Mouse (Mus musculus) urinary bladder, adult 2 months (tissue): ENCODE results near the gene Sdhaf4. TPM values are rescaled to one million over a fixed set of nuclear protein-coding genes. Genes with fewer than 3 reads are reported as not detected.
A peak's percentile ranks its signal among the peaks of the same experiment; 100 is the strongest.
"Not testable (repeated sequence)": the region's sequence is repeated elsewhere in the genome, so short reads cannot be mapped to it uniquely, and the experiment has no call there.

Experiments used
- DNase-seq: peaks from one replicate; pipeline ENCODE4 v3.0.0; 2022; ENCODE audit warnings: low spot score
- polyA plus RNA-seq: library from polyadenylated mRNA; depleted of rRNA; stranded (reverse); fragments of >200 nt; gene quantifications from 2 replicates; pipeline ENCODE4 v1.2.3, GENCODE M21; 2012; rRNA removed

Sdhaf4 gene
- 46.5 and 48.1 TPM in 2 replicates for polyA plus RNA-seq

- peak; percentile 95 for DNase-seq
Measured at GRCm38 (mm10) chr1:24005070-24005804, at the start of gene Sdhaf4. TSS of gene Sdhaf4 (minus strand) at chr1:24005656.

GRCm38 (mm10) chr1:24046730-24047510, 41.5 kb upstream of the Sdhaf4 start:
- no peak for DNase-seq

GRCm38 (mm10) chr1:24045627-24046026, 40.2 kb upstream of the Sdhaf4 start:
- no peak for DNase-seq

- DNase-seq, result no peak
Measured at GRCm38 (mm10) chr1:24043007-24043406, 37.6 kb upstream of the Sdhaf4 start.

GRCm38 (mm10) chr1:24033759-24034423, 28.4 kb upstream of the Sdhaf4 start:
- no peak for DNase-seq

GRCm38 (mm10) chr1:24010821-24011220, 5.4 kb upstream of the Sdhaf4 start:
- DNase-seq, result no peak

- no peak for DNase-seq
Measured at GRCm38 (mm10) chr1:24010016-24010415, 4.6 kb upstream of the Sdhaf4 start.

- DNase-seq, result no peak
Measured at GRCm38 (mm10) chr1:24007621-24008020, 2.2 kb upstream of the Sdhaf4 start.

GRCm38 (mm10) chr1:23999318-23999717, 6.1 kb downstream of the Sdhaf4 start:
- no peak for DNase-seq

- DNase-seq, result no peak
Measured at GRCm38 (mm10) chr1:23998866-23999265, 6.6 kb downstream of the Sdhaf4 start.

- DNase-seq, result no peak
Measured at GRCm38 (mm10) chr1:23998120-23998810, 7.2 kb downstream of the Sdhaf4 start.

- DNase-seq, result no peak
Measured at GRCm38 (mm10) chr1:23997493-23997892, 8.0 kb downstream of the Sdhaf4 start.

GRCm38 (mm10) chr1:23995420-23995819, 10.0 kb downstream of the Sdhaf4 start:
- no peak for DNase-seq

- no peak for DNase-seq
Measured at GRCm38 (mm10) chr1:23983118-23983517, 22.3 kb downstream of the Sdhaf4 start.

- DNase-seq, result no peak
Measured at GRCm38 (mm10) chr1:23978281-23978680, 27.2 kb downstream of the Sdhaf4 start.

- DNase-seq, result not testable (repeated sequence)
Measured at GRCm38 (mm10) chr1:23971159-23971558, 34.3 kb downstream of the Sdhaf4 start.

GRCm38 (mm10) chr1:23968027-23968725, 37.3 kb downstream of the Sdhaf4 start:
- no peak for DNase-seq

GRCm38 (mm10) chr1:23966226-23966625, 39.2 kb downstream of the Sdhaf4 start:
- no peak for DNase-seq

- no peak for DNase-seq
Measured at GRCm38 (mm10) chr1:23959415-23959732, 46.1 kb downstream of the Sdhaf4 start.

- no peak for DNase-seq
Measured at GRCm38 (mm10) chr1:23958668-23959414, 46.6 kb downstream of the Sdhaf4 start.

GRCm38 (mm10) chr1:23958101-23958500, 47.4 kb downstream of the Sdhaf4 start:
- DNase-seq, result no peak
